Mouse (Mus musculus) stomach, embryonic 16.5 days (tissue): ENCODE data around the gene Trak1. TPM values are rescaled to one million over a fixed set of nuclear protein-coding genes. Genes with fewer than 3 reads are reported as not detected.

Source experiments
- ATAC-seq: fragments of 200-750 bp; cut with Nextera tagmentation; 2 replicates; pipeline ENCODE4 v1.8.0; 2017; ENCODE audit warnings: moderate number of reproducible peaks, moderate TSS enrichment; ENCODE audit not compliant: insufficient read depth, low FRiP score
- H3K27ac ChIP-seq: fragments of 300-500 bp; sonication (generic); 2 replicates; pipeline ENCODE4 v1.5.1; 2014; ENCODE audit warnings: low read length
- H3K27me3 ChIP-seq: fragments of 300-500 bp; sonication (generic); 2 replicates; pipeline ENCODE4 v1.6.1; 2014; ENCODE audit warnings: low read length, control low read depth, mixed read lengths; ENCODE audit not compliant: control insufficient read depth, insufficient read depth
- H3K36me3 ChIP-seq: fragments of 300-500 bp; sonication (generic); 2 replicates; pipeline ENCODE4 v1.6.1; 2014; ENCODE audit warnings: low read length; ENCODE audit not compliant: control insufficient read depth, insufficient read depth
- H3K4me1 ChIP-seq: fragments of 300-500 bp; sonication (generic); 2 replicates; pipeline ENCODE4 v1.6.1; 2014; ENCODE audit warnings: low read length, control low read depth, mixed read lengths; ENCODE audit not compliant: control insufficient read depth, insufficient read depth
- H3K4me2 ChIP-seq: fragments of 300-500 bp; sonication (generic); 2 replicates; pipeline ENCODE4 v1.6.1; 2014; ENCODE audit warnings: low read depth, low read length, mixed read lengths
- H3K4me3 ChIP-seq: fragments of 300-500 bp; sonication (generic); replicated peaks from 2 replicates; pipeline ENCODE4 v1.5.1; 2014; ENCODE audit warnings: mild to moderate bottlenecking, low read length
- H3K9ac ChIP-seq: fragments of 300-500 bp; sonication (generic); 2 replicates; pipeline ENCODE4 v1.6.1; 2014; ENCODE audit warnings: low read length
- H3K9me3 ChIP-seq: fragments of 300-500 bp; sonication (generic); replicated peaks from 2 replicates; pipeline ENCODE4 v1.6.1; 2016; ENCODE audit warnings: low read length, control low read depth; ENCODE audit not compliant: control insufficient read depth
- WGBS: fragments of 180-500 bp; shearing (Covaris S2); extraction: QIAGEN DNeasy Blood & Tissue Kit; methylation state at CpG from one replicate; pipeline ENCODE4 v1.1.7; 2014; 5-methylcytosine and 5-hydroxymethylcytosine counted together
- polyA plus RNA-seq: library from polyadenylated mRNA; unstranded; fragments of >200 nt; fragmentation: Nextera tagmentation; extraction: Ambion mirVana; gene quantifications from 2 replicates; pipeline ENCODE4 v1.2.1, GENCODE M21; 2015

Trak1 gene
- polyA plus RNA-seq, 1 experiment from 2014 or later, result 24.1 TPM

DNA sequence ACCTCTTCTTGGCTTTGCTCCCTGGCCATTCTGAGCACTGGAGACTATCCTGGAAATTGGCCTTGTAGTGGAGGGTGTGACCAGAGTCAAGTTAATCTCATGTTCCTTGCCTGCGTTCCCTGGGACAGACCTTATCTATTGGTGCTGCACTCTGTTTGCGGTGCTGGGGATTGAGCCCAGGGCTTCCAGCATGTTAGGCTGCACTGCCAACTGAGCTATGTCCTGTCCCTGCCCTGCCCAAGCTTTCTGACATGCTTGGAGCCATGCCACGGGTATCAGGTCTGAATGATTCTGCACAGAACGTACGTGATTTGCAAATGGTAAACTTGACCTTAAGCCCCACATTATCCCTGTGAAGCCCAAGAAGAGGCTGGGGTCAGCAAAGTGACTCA is 77.6 kb downstream of the Trak1 start:
- no peak overlapping the region for H3K4me3 ChIP-seq
- ATAC-seq, result no peak
- 86% methylated on average over 5 of the region's 5 CpGs for WGBS

DNA sequence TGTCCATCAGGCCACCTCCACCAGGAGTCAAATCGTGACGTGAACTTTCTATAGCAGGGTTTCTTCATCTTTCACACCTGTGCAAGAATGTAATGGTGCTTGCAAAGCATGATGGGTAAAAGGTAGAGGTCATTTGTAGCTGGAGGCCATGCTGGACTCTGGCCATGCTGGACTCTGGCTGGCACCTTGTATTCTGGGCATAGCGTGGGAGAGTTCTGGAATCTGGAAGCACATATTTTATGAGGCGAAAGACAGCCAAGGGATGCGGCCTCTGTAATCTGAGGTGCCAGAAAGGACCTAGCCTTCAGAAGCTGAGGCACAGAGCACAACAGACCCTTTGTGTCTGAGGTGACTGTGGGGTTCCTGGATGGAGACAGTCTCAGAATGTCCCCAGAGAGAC is 78.8 kb downstream of the Trak1 start:
- no peak for ATAC-seq
- no peak overlapping the region for H3K4me3 ChIP-seq
- H3K9me3 ChIP-seq, result no peaks in the 10 kb centered on the region
- H3K27me3 ChIP-seq, result no peaks in the 10 kb centered on the region
- H3K4me2 ChIP-seq, result no peak overlapping the region
- H3K27ac ChIP-seq, result no peak overlapping the region
- 85% methylated on average over 5 of the region's 5 CpGs for WGBS
- H3K4me1 ChIP-seq, result peaks cover 27% of the 10 kb centered on the region
- H3K36me3 ChIP-seq, result no peaks in the 10 kb centered on the region
- H3K9ac ChIP-seq, result no peak overlapping the region

More for the DNA sequence above, 77.6 kb downstream of the Trak1 start:
- no peak overlapping the region for H3K27ac ChIP-seq
- H3K4me1 ChIP-seq, result peaks cover 39% of the 10 kb centered on the region
- no peaks in the 10 kb centered on the region for H3K27me3 ChIP-seq
- no peak overlapping the region for H3K4me2 ChIP-seq
- no peak overlapping the region for H3K9ac ChIP-seq
- no peaks in the 10 kb centered on the region for H3K36me3 ChIP-seq
- no peaks in the 10 kb centered on the region for H3K9me3 ChIP-seq

DNA sequence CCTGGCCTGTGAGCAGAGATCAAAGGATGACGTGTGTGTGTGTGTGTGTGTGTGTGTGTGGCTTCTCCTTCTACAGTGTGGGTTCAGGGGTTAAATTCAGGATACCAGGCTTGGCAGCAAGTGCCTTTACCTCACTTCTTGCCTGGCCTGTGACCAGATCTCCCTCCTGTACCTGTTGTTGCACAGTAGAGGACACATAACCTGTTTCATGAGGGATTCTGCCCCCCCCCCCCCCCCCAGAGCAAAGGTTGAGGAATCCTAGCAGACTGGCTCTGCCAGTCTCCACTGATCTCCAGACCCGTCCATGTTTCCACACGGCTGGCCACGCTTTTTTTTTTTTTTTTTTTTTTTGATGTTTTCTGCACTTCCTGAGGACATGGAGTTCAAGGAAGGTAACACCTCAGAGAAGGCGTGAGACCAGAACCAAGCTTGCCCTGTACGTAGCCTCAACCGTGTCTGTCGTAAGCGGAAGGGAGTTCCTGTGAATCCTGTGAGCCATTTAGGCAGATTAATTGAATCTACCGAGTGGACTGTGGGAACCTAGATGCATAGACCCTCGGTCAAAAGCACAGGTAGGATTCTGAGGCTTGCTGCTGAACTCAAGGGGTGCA is 83.1 kb downstream of the Trak1 start:
- Histone ChIP-seq H3K4me1 (no peaks in the 10 kb centered on the region; the same call in 1 of the 2 replicates), H3K27me3 (no peaks in the 10 kb centered on the region), H3K4me2 (no peak overlapping the region), H3K9ac (no peak overlapping the region), H3K4me3 (no peak overlapping the region), H3K27ac (no peak overlapping the region), H3K36me3 (no peaks in the 10 kb centered on the region), H3K9me3 (no peaks in the 10 kb centered on the region)
- peak; percentile 19; the same call in 1 of the 2 replicates for ATAC-seq
- 62% methylated on average over 11 of the region's 11 CpGs for WGBS

DNA sequence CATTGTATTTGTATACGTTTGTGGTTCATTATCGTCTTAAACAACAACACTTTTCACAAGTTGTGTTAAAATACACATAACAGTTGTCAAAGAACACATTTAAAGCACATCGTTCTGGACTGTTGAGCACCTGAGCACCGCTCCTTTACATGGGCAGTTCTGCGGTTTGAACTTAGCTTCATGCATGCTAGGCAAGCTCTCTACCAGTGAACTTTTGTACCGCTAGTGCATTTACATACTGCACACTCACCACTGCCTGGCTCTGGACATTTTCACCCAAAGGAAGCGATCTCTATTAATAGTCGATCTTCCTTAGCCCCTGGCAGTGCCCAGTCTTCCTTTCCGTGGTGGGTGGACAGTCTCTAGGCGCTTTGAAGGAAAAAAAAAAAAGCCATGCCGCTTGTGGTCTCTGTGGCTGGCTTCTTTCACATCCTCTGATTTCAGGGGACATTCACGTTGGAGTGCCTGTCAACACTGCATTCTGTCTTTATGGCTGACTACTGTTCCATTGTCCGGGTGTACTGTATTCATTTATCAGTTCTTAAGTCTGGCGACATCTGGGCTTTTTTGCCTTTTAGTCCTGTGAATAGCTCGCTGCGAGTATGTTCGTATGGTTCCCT is 84.5 kb downstream of the Trak1 start:
- WGBS, result 77% methylated on average over 17 of the region's 17 CpGs
- ATAC-seq, result no peak
- Histone ChIP-seq H3K9ac (no peak overlapping the region), H3K27ac (no peak overlapping the region), H3K9me3 (no peaks in the 10 kb centered on the region), H3K36me3 (no peaks in the 10 kb centered on the region), H3K27me3 (no peaks in the 10 kb centered on the region), H3K4me2 (no peak overlapping the region), H3K4me1 (no peaks in the 10 kb centered on the region; the same call in 1 of the 2 replicates), H3K4me3 (no peak overlapping the region)

DNA sequence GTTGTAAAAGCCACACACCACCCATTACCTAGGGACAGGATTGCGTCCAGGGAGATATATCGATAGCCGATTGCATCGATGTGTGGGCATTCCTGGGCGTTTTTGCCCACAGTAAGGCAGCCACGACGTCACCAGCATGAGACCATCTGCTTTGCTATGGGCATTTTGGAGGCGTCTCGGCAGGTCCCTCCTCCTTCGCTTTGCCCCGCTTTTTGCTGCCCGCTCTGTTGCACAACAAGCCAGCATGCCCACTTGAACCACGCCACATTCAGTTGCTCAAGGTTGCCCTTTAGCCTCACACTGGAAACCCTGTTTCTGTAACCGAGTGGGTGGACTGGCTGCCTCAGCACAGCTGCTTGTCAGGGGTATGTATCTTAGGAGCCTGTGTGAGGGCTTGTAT is 85.3 kb downstream of the Trak1 start:
- H3K4me2 ChIP-seq, result no peak overlapping the region
- ATAC-seq, result no peak
- WGBS, result 88% methylated on average over 14 of the region's 14 CpGs

DNA sequence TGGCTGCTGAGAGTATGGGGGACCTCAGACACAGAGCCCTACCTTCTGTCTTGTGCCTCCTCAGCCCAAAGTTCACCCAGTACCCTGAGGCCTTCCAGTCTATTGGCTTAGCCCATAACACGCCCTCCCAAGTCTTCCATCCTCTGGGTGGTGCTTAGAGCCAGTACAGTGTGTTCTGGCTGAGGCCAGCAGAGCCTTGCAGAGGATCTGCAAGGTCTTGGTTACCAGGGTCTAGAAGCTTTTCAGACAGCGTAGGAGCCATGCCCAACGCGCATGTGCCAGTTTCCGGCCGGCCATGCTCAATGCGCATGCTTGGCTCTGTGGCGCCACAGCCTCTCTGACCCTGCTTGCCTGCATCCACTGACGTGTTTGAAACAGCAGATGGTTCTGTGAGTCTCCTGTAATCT is 85.9 kb downstream of the Trak1 start:
- 81% methylated on average over 9 of the region's 9 CpGs for WGBS

More for the DNA sequence above, 85.3 kb downstream of the Trak1 start:
- H3K4me3 ChIP-seq, result no peak overlapping the region
- H3K4me1 ChIP-seq, result peaks cover under 1% of the 10 kb centered on the region; the same call in 1 of the 2 replicates
- no peaks in the 10 kb centered on the region for H3K27me3 ChIP-seq
- no peak overlapping the region for H3K9ac ChIP-seq
- no peaks in the 10 kb centered on the region for H3K36me3 ChIP-seq
- no peaks in the 10 kb centered on the region for H3K9me3 ChIP-seq
- no peak overlapping the region for H3K27ac ChIP-seq

DNA sequence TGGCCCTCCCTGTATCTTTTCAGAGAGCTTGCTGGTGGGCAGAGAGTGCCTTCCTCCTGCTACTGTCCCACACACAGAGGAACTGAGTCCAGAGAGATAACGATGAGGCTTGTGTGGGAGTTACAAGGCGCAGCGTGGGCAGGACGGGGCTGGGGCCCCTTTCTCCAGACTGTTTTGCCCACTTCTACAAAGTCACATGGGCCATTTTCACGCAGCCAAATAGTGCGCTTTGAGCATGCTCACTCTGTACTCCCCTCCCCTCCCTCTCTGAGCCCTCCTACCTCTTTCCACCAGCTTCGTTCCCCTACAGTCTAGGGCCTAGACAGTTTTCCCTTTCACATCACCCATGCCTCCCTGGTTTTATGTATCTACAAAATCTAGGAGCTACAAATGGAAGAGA is 87.3 kb downstream of the Trak1 start:
- Histone ChIP-seq H3K27ac (no peak overlapping the region), H3K36me3 (no peaks in the 10 kb centered on the region), H3K4me1 (peaks cover 6% of the 10 kb centered on the region; the same call in 1 of the 2 replicates), H3K4me2 (no peak overlapping the region), H3K27me3 (no peaks in the 10 kb centered on the region), H3K4me3 (no peak overlapping the region), H3K9ac (no peak overlapping the region), H3K9me3 (no peaks in the 10 kb centered on the region)
- ATAC-seq, result no peak
- WGBS, result 77% methylated on average over 7 of the region's 7 CpGs

More for the DNA sequence above, 85.9 kb downstream of the Trak1 start:
- H3K4me3 ChIP-seq, result no peak overlapping the region
- peaks cover 6% of the 10 kb centered on the region; the same call in 1 of the 2 replicates for H3K4me1 ChIP-seq
- H3K4me2 ChIP-seq, result no peak overlapping the region
- no peaks in the 10 kb centered on the region for H3K9me3 ChIP-seq
- H3K9ac ChIP-seq, result no peak overlapping the region
- H3K27me3 ChIP-seq, result no peaks in the 10 kb centered on the region
- ATAC-seq, result no peak
- H3K36me3 ChIP-seq, result no peaks in the 10 kb centered on the region
- no peak overlapping the region for H3K27ac ChIP-seq

DNA sequence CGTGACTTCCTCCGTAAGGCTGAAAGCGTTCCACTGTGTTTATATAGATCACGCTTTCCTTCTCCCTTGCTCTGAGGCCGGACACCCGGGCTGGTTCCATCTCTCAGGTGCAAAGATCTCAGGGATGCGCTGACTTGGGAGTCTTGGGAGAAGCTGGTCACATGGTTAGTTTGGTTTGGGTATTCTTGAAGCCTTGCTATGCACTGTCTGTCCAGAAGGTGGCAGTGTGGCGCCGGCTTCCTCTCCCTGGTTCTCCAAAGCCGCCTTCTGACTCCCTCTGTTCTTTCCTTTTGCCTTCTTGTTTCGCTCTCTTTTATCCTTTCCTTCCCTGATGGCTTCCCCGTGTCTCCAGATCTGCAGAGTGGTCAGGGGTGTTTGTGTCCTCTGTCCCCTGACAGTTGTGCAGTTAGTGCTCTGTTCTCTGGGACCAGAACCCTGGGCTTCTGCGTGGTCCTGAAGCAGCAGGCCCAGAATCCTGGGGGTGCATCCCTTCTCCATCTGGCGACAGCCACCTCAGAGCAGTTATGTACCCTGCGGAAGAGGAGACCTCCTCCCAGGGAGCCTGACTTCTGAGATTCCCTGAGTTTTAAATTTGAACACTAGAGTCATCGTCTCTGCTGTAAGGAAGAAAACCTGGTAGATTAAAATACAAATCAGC is 87.9 kb downstream of the Trak1 start:
- Histone ChIP-seq H3K4me3 (no peak overlapping the region), H3K4me2 (no peak overlapping the region), H3K9ac (peak overlapping the region; percentile 50; the same call in 1 of the 2 replicates), H3K4me1 (peaks cover 6% of the 10 kb centered on the region; the same call in 1 of the 2 replicates), H3K9me3 (no peaks in the 10 kb centered on the region), H3K36me3 (no peaks in the 10 kb centered on the region), H3K27ac (no peak overlapping the region), H3K27me3 (no peaks in the 10 kb centered on the region)
- WGBS, result 37% methylated on average over 16 of the region's 16 CpGs
- no peak for ATAC-seq

DNA sequence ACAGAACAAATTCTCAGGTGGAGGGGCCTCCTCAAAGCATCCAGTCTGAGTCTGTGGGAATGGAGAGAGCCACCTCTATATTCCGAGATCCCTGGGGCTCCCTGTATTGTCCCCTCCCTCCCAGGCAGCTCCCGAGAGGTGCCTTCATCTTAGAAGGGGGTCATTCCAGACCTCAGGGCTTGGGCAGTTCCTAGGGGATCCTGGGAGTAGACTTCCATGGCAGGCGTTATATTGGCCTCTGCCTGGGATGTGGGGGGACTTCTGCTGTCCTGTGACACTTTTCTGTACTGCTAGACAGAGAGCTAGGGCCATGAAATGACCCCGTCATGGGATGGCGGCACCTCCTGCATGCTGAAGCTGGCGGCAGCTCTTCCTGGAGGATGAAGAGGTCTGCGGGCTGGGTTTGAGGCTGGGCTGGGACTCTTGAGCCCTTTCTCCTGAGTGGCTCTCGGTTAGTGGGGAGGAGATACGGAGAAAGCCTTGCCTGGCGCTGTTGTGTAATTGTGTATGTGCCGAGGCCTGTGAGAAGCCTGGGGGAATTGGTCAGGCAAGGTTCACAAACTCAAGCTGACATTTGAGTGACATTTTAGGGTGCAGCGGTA is 88.5 kb downstream of the Trak1 start:
- WGBS, result 86% methylated on average over 12 of the region's 12 CpGs
- H3K27ac ChIP-seq, result no peak overlapping the region
- no peak for ATAC-seq
- no peak overlapping the region for H3K9ac ChIP-seq
- H3K9me3 ChIP-seq, result no peaks in the 10 kb centered on the region
- no peaks in the 10 kb centered on the region for H3K27me3 ChIP-seq
- no peaks in the 10 kb centered on the region for H3K36me3 ChIP-seq
- H3K4me3 ChIP-seq, result no peak overlapping the region
- H3K4me1 ChIP-seq, result peaks cover 6% of the 10 kb centered on the region; the same call in 1 of the 2 replicates
- no peak overlapping the region for H3K4me2 ChIP-seq
